Mouse (Mus musculus) layer of hippocampus, adult 2 months (tissue): ENCODE results near the gene Tbc1d30. TPM values are rescaled to one million over a fixed set of nuclear protein-coding genes. Genes with fewer than 3 reads are reported as not detected.
A peak's percentile ranks its signal among the peaks of the same experiment; 100 is the strongest.

Experiments
- DNase-seq, 2 experiments: peaks; one replicate each; pipeline ENCODE4 v3.0.0; 2022; ENCODE audit warnings: low spot score in 2 of 2
- H3K27ac ChIP-seq: fragments of 200-600 bp; 2 replicates; pipeline ENCODE4 v1.8.1; 2022
- H3K4me3 ChIP-seq: fragments of 200-600 bp; 2 replicates; pipeline ENCODE4 v1.8.1; 2022; ENCODE audit warnings: mild to moderate bottlenecking
- CTCF ChIP-seq: fragments of 200-600 bp; conservative IDR thresholded peaks from 2 replicates; pipeline ENCODE4 v1.8.1; 2022; ENCODE audit warnings: antibody characterized with exemption, mild to moderate bottlenecking, moderate library complexity
- long read RNA-seq, 2 experiments: library from polyadenylated mRNA; stranded (forward); transcript quantifications; one replicate each; pipeline ENCODE4 v2.0.0; 2021; ENCODE audit warnings: borderline mapping rate in 2 of 2
- total RNA-seq, 2 experiments: library from RNA; stranded (reverse); gene quantifications; 2 replicates each; pipeline ENCODE4 v1.2.3; 2021

Gene Tbc1d30
- 10 to 100 TPM; 37.0 to 37.2 TPM for total RNA-seq
- long read RNA-seq, experiment 1, full-length matches to known transcripts: 2 of 21 reads
- long read RNA-seq, experiment 1, partial matches to known transcripts: 2 of 21 reads
- long read RNA-seq, experiment 1, other reads (novel, unspliced or antisense): 17 of 21 reads
- long read RNA-seq, experiment 2, full-length matches to known transcripts: 4 of 13 reads
- long read RNA-seq, experiment 2, partial matches to known transcripts: 0 of 13 reads
- long read RNA-seq, experiment 2, other reads (novel, unspliced or antisense): 9 of 13 reads

- no peak for TF ChIP-seq CTCF
- Histone ChIP-seq H3K27ac (no peak within 1 kb of the TSS), H3K4me3 (peak within 1 kb of the TSS; percentile 57)
- no peak for DNase-seq
Observed at GRCm38 (mm10) chr10:121351066-121351581, at the start of gene Tbc1d30. Gene Tbc1d30 (minus strand): TSS chr10:121351278.

- no peak overlapping the region for H3K4me3 ChIP-seq
- no peak for DNase-seq
- TF ChIP-seq CTCF: no peak
- H3K27ac ChIP-seq: no peak overlapping the region
Observed at GRCm38 (mm10) chr10:121398599-121398998, 47.5 kb upstream of the Tbc1d30 start.

GRCm38 (mm10) chr10:121395542-121396176 is 44.6 kb upstream of the Tbc1d30 start:
- no peak for TF ChIP-seq CTCF
- Histone ChIP-seq H3K4me3 (no peak overlapping the region), H3K27ac (no peak overlapping the region)
- DNase-seq: no peak

- TF ChIP-seq CTCF: no peak
- DNase-seq: no peak
- H3K27ac ChIP-seq: no peak overlapping the region
Observed at GRCm38 (mm10) chr10:121394789-121395325, 43.8 kb upstream of the Tbc1d30 start.

GRCm38 (mm10) chr10:121394270-121394669 is 43.2 kb upstream of the Tbc1d30 start:
- Histone ChIP-seq H3K4me3 (no peak overlapping the region), H3K27ac (no peak overlapping the region)
- TF ChIP-seq CTCF: no peak
- DNase-seq: no peak

More at GRCm38 (mm10) chr10:121394789-121395325, 43.8 kb upstream of the Tbc1d30 start:
- no peak overlapping the region for H3K4me3 ChIP-seq

- Histone ChIP-seq H3K4me3 (no peak overlapping the region), H3K27ac (no peak overlapping the region)
- DNase-seq: no peak
- no peak for TF ChIP-seq CTCF
Observed at GRCm38 (mm10) chr10:121391901-121392300, 40.8 kb upstream of the Tbc1d30 start.

GRCm38 (mm10) chr10:121390602-121391001 is 39.5 kb upstream of the Tbc1d30 start:
- Histone ChIP-seq H3K27ac (no peak overlapping the region), H3K4me3 (no peak overlapping the region)
- TF ChIP-seq CTCF: no peak
- no peak for DNase-seq

GRCm38 (mm10) chr10:121386347-121386746 is 35.3 kb upstream of the Tbc1d30 start:
- no peak for TF ChIP-seq CTCF
- no peak overlapping the region for H3K4me3 ChIP-seq
- DNase-seq: no peak
- no peak overlapping the region for H3K27ac ChIP-seq

GRCm38 (mm10) chr10:121385695-121386094 is 34.6 kb upstream of the Tbc1d30 start:
- no peak for DNase-seq
- TF ChIP-seq CTCF: no peak
- Histone ChIP-seq H3K4me3 (no peak overlapping the region), H3K27ac (no peak overlapping the region)

GRCm38 (mm10) chr10:121384710-121385109 is 33.6 kb upstream of the Tbc1d30 start:
- DNase-seq: no peak
- no peak for TF ChIP-seq CTCF
- no peak overlapping the region for H3K27ac ChIP-seq

GRCm38 (mm10) chr10:121381280-121381679 is 30.2 kb upstream of the Tbc1d30 start:
- no peak overlapping the region for H3K27ac ChIP-seq
- H3K4me3 ChIP-seq: no peak overlapping the region
- no peak for TF ChIP-seq CTCF
- no peak for DNase-seq

More at GRCm38 (mm10) chr10:121384710-121385109, 33.6 kb upstream of the Tbc1d30 start:
- H3K4me3 ChIP-seq: no peak overlapping the region

- H3K27ac ChIP-seq: no peak overlapping the region
- H3K4me3 ChIP-seq: no peak overlapping the region
- TF ChIP-seq CTCF: peak; percentile 66
- no peak for DNase-seq
Observed at GRCm38 (mm10) chr10:121379387-121379786, 28.3 kb upstream of the Tbc1d30 start.

GRCm38 (mm10) chr10:121376530-121377271 is 25.6 kb upstream of the Tbc1d30 start:
- no peak for TF ChIP-seq CTCF
- no peak for DNase-seq

More at GRCm38 (mm10) chr10:121376530-121377271, 25.6 kb upstream of the Tbc1d30 start:
- no peak overlapping the region for H3K4me3 ChIP-seq
- H3K27ac ChIP-seq: no peak overlapping the region
